Mouse (Mus musculus) myocyte (in vitro differentiated cells): ENCODE measurements around the gene Lats1.

ENCODE experiments used
- MAX ChIP-seq: IDR thresholded peaks from one replicate; pipeline ENCODE4 v1.6.1; 2011; ENCODE audit warnings: low read depth, mild to moderate bottlenecking, control low read depth
- MYOD1 ChIP-seq, 3 experiments: IDR thresholded peaks; one replicate each; pipeline ENCODE4 v1.6.1; 2011; ENCODE audit warnings: control low read depth in 2 of 3, low read depth in 2 of 3, mild to moderate bottlenecking in 2 of 3, moderate library complexity in 1 of 3; ENCODE audit not compliant: insufficient read length in 2 of 3, control insufficient read depth in 1 of 3
- TCF12 ChIP-seq: IDR thresholded peaks from one replicate; pipeline ENCODE4 v1.6.1; 2011; ENCODE audit warnings: mild to moderate bottlenecking, control low read depth; ENCODE audit not compliant: poor library complexity, insufficient read depth, severe bottlenecking

GRCm38 (mm10) chr10:7737122-7737521, 56.1 kb downstream of the Lats1 start:
- no peak for TF ChIP-seq TCF12
- no peak for TF ChIP-seq MAX
- TF ChIP-seq MYOD1 (IDR thresholded peaks at IDR 0.05; ENCODE audit: control insufficient read depth in 1 of 3, insufficient read length in 2 of 3, low read depth in 2 of 3): no peak
